Mouse (Mus musculus): ENCODE data around the gene Vax2. TPM values are rescaled to one million over a fixed set of nuclear protein-coding genes. Genes with fewer than 3 reads are reported as not detected.
A peak's percentile ranks its signal among the peaks of the same experiment; 100 is the strongest.

Gene Vax2
- polyA plus RNA-seq, 2 experiments: not detected

DNA sequence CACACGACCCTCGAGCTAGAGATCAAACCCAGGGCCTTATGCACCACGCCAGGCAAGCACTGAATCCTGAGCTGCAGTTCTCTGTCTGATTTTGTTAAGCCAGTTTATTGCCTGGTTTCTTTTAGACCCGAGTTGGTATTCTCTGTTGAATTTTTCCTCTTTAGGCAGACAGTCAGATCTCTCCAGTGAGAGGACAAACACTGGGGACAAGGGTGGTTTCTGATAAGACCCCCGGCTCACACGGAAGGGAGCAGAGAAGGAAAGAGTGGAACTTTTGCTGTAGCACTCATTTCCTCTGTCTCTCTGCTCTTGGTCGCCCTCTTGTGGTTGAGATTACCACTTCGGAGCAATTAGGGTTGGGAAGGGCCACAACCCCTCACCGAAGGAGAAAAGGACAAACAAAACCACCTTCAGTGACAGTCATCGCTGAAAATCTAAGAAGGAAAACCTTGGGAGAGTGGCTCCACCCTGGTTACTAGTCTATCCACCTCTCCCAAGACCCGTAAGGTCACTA, 39.2 kb downstream of the Vax2 start:
- Histone ChIP-seq H3K9ac (replicated peaks) (no peak overlapping the region), H3K36me3 (replicated peaks; ENCODE audit: control insufficient read depth, insufficient read depth, low read depth) (no peaks in the 10 kb centered on the region), H3K4me3 (ENCODE audit: insufficient read depth in 1 of 2, low read depth in 2 of 2, low read length in 2 of 2) (no peak overlapping the region), H3K4me2 (ENCODE audit: low read depth) (no peak overlapping the region), H3K9me3 (ENCODE audit: control insufficient read depth, low read length) (no peaks in the 10 kb centered on the region), H3K27me3 (ENCODE audit: control insufficient read depth, insufficient read depth, low read length) (peaks cover 4% of the 10 kb centered on the region; the same call in 1 of the 2 replicates), H3K4me1 (replicated peaks; ENCODE audit: control insufficient read depth in 2 of 2, insufficient read depth in 2 of 2, low read length in 1 of 2) (no peaks in the 10 kb centered on the region), H3K27ac (no peak overlapping the region)
- TF ChIP-seq CTCF (IDR thresholded peaks at IDR 0.05; ENCODE audit: low read depth) (peak; percentile 87), EP300 (IDR thresholded peaks at IDR 0.05; ENCODE audit: low read depth) (no peak)
- DNase-seq (ENCODE audit: low read depth in 3 of 3, low spot score in 3 of 3) (no peak), ATAC-seq (ENCODE audit: insufficient read depth) (no peak)
- 5% methylated on average over 11 of the region's 11 CpGs for WGBS (ENCODE audit: insufficient replicate concordance)

DNA sequence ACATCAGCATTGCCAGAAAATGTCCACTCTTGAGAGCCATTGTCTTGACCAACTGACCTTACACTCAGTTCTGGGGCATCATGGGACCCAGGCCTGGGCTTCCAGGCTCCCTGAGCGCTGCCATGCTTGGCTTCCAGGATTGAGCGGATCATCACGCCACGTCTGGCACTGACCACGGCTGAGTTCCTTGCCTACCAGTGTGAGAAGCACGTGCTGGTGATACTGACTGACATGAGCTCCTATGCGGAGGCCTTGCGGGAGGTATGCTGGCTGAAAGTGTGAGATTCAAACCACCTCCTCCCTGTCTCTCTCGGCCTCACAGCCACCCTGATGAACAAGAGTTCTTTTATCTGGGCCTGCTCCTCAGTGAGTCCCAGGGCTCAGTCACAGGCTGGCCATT, 45.0 kb downstream of the Vax2 start:
- ATAC-seq (ENCODE audit: insufficient read depth): no peak
- Histone ChIP-seq H3K4me2 (ENCODE audit: low read depth) (no peak overlapping the region), H3K4me3 (ENCODE audit: insufficient read depth in 1 of 2, low read depth in 2 of 2, low read length in 2 of 2) (no peak overlapping the region), H3K9me3 (ENCODE audit: control insufficient read depth, low read length) (no peaks in the 10 kb centered on the region), H3K36me3 (replicated peaks; ENCODE audit: control insufficient read depth, insufficient read depth, low read depth) (no peaks in the 10 kb centered on the region), H3K4me1 (replicated peaks; ENCODE audit: control insufficient read depth in 2 of 2, insufficient read depth in 2 of 2, low read length in 1 of 2) (no peaks in the 10 kb centered on the region), H3K9ac (replicated peaks) (no peak overlapping the region), H3K27me3 (ENCODE audit: control insufficient read depth, insufficient read depth, low read length) (peaks cover 28% of the 10 kb centered on the region), H3K27ac (no peak overlapping the region)
- DNase-seq (ENCODE audit: low read depth in 3 of 3, low spot score in 3 of 3): no peak
- TF ChIP-seq EP300 (IDR thresholded peaks at IDR 0.05; ENCODE audit: low read depth) (no peak), CTCF (IDR thresholded peaks at IDR 0.05; ENCODE audit: low read depth) (no peak)
- WGBS (ENCODE audit: insufficient replicate concordance): 51% methylated on average over 9 of the region's 9 CpGs

GRCm38 (mm10) chr6:83762344-83762743, 51.3 kb downstream of the Vax2 start, which contains the start of gene Ankrd53:
Gene Ankrd53, plus strand, starts transcription at chr6:83762644.
- no peak within 1 kb of the TSS for H3K9ac ChIP-seq (replicated peaks)
- WGBS (ENCODE audit: insufficient replicate concordance): 30% methylated on average over 6 of the region's 6 CpGs
- peak within 1 kb of the TSS; percentile 50 for H3K4me2 ChIP-seq (ENCODE audit: low read depth)
- peaks cover 55% of the 10 kb centered on the region for H3K27me3 ChIP-seq (ENCODE audit: control insufficient read depth, insufficient read depth, low read length)
- H3K36me3 ChIP-seq (replicated peaks; ENCODE audit: control insufficient read depth, insufficient read depth, low read depth): no peaks in the 10 kb centered on the region
- no peak for DNase-seq (ENCODE audit: low read depth in 3 of 3, low spot score in 3 of 3)
- H3K4me1 ChIP-seq (replicated peaks; ENCODE audit: control insufficient read depth in 2 of 2, insufficient read depth in 2 of 2, low read length in 1 of 2): no peaks in the 10 kb centered on the region
- ATAC-seq (ENCODE audit: insufficient read depth): no peak
- no peak for TF ChIP-seq EP300 (IDR thresholded peaks at IDR 0.05; ENCODE audit: low read depth)
- no peak for TF ChIP-seq CTCF (IDR thresholded peaks at IDR 0.05; ENCODE audit: low read depth)
- H3K4me3 ChIP-seq (ENCODE audit: insufficient read depth in 1 of 2, low read depth in 2 of 2, low read length in 2 of 2): peak within 1 kb of the TSS in 1 of 2 experiments; percentile 10; a peak in 1 of 4 replicates
- H3K9me3 ChIP-seq (ENCODE audit: control insufficient read depth, low read length): no peaks in the 10 kb centered on the region
- H3K27ac ChIP-seq: no peak within 1 kb of the TSS

GRCm38 (mm10) chr6:83762880-83763431, 51.9 kb downstream of the Vax2 start:
- TF ChIP-seq EP300 (IDR thresholded peaks at IDR 0.05; ENCODE audit: low read depth) (no peak), CTCF (IDR thresholded peaks at IDR 0.05; ENCODE audit: low read depth) (0 out of 2 replicates have a peak, but pooled peaks have one; percentile 20)
- DNase-seq (ENCODE audit: low read depth in 3 of 3, low spot score in 3 of 3): no peak

GRCm38 (mm10) chr6:83766982-83767381, 55.9 kb downstream of the Vax2 start:
- TF ChIP-seq CTCF (IDR thresholded peaks at IDR 0.05; ENCODE audit: low read depth) (no peak), EP300 (IDR thresholded peaks at IDR 0.05; ENCODE audit: low read depth) (no peak)
- no peak for DNase-seq (ENCODE audit: low read depth in 3 of 3, low spot score in 3 of 3)
- H3K4me2 ChIP-seq (ENCODE audit: low read depth): no peak overlapping the region
- H3K4me1 ChIP-seq (replicated peaks; ENCODE audit: control insufficient read depth in 2 of 2, insufficient read depth in 2 of 2, low read length in 1 of 2): no peaks in the 10 kb centered on the region
- ATAC-seq (ENCODE audit: insufficient read depth): no peak
- H3K4me3 ChIP-seq (ENCODE audit: insufficient read depth in 1 of 2, low read depth in 2 of 2, low read length in 2 of 2): no peak overlapping the region
- H3K9me3 ChIP-seq (ENCODE audit: control insufficient read depth, low read length): no peaks in the 10 kb centered on the region
- peaks cover 18% of the 10 kb centered on the region for H3K27me3 ChIP-seq (ENCODE audit: control insufficient read depth, insufficient read depth, low read length)
- H3K9ac ChIP-seq (replicated peaks): no peak overlapping the region
- H3K36me3 ChIP-seq (replicated peaks; ENCODE audit: control insufficient read depth, insufficient read depth, low read depth): no peaks in the 10 kb centered on the region
- H3K27ac ChIP-seq: no peak overlapping the region
- WGBS (ENCODE audit: insufficient replicate concordance): 68% methylated on average over 3 of the region's 3 CpGs

More at GRCm38 (mm10) chr6:83762880-83763431, 51.9 kb downstream of the Vax2 start:
- H3K4me1 ChIP-seq (replicated peaks; ENCODE audit: control insufficient read depth in 2 of 2, insufficient read depth in 2 of 2, low read length in 1 of 2): no peaks in the 10 kb centered on the region
- no peak for ATAC-seq (ENCODE audit: insufficient read depth)
- H3K9ac ChIP-seq (replicated peaks): no peak overlapping the region
- peak overlapping the region; percentile 50 for H3K4me2 ChIP-seq (ENCODE audit: low read depth)
- H3K27me3 ChIP-seq (ENCODE audit: control insufficient read depth, insufficient read depth, low read length): peaks cover 49% of the 10 kb centered on the region
- H3K9me3 ChIP-seq (ENCODE audit: control insufficient read depth, low read length): no peaks in the 10 kb centered on the region
- WGBS (ENCODE audit: insufficient replicate concordance): 3% methylated on average over 35 of the region's 35 CpGs
- H3K4me3 ChIP-seq (ENCODE audit: insufficient read depth in 1 of 2, low read depth in 2 of 2, low read length in 2 of 2): peak overlapping the region in 1 of 2 experiments; percentile 10; a peak in 1 of 4 replicates
- H3K36me3 ChIP-seq (replicated peaks; ENCODE audit: control insufficient read depth, insufficient read depth, low read depth): no peaks in the 10 kb centered on the region
- no peak overlapping the region for H3K27ac ChIP-seq
